Mouse (Mus musculus): ENCODE measurements around the gene Epb41l3.

Gene Epb41l3

GRCm38 (mm10) chr17:69075501-69076237 is at the start of gene Epb41l3:
Gene Epb41l3, plus strand, starts transcription at chr17:69075683.
- no peak for DNase-seq (ENCODE audit: low read depth, low spot score)

DNA sequence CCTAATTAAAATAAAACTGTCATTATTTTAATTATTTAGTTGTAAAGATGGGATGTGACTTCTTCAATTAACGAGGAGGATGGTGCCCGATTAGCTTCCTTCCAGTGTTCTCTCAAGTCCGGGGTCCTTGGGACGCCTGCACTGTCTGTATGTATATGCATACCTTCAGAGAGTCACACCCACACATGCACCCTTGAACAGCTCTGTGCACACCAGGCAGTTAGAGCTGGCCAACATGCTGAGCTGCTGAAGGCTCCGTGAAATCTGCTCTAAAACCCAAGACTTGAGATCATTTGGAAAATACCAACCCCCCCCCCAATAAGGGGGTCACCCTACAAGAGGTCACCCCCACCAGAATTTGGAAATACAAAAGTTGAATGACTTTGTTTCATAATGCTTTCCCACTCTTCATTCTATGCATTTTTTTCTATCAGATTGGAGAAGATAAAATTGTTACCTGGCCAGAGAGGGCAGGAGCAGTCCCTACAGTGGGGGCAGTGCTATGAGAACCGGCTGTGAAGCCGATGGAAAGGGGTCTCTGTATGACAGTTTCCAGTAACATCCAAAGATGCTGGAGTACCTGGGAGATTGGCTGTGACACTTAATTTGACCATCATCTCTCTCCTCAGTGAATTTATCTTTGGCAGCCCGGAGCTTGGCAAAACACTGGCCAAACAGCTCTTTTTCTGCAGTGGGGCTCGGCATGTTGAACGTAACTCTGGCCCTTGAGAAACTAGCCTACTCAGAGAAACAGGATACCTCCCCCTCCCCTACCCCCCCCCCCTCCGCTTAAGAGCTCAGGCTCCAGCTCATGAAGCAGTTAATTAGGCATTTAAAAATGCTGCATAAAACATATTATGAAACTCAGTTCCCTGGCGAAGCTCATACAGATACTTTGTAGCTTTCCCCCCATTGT is 36.5 kb upstream of the Epb41l3 start:
- DNase-seq (ENCODE audit: low read depth, low spot score): no peak

- no peak for DNase-seq (ENCODE audit: low read depth, low spot score)
These were observed 34.0 kb upstream of the Epb41l3 start for GRCm38 (mm10) chr17:69041516-69041915.

GRCm38 (mm10) chr17:69048826-69049225 is 26.7 kb upstream of the Epb41l3 start:
- DNase-seq (ENCODE audit: low read depth, low spot score): no peak

- DNase-seq (ENCODE audit: low read depth, low spot score): no peak
These were observed 21.5 kb upstream of the Epb41l3 start for GRCm38 (mm10) chr17:69054029-69054428.

- no peak for DNase-seq (ENCODE audit: low read depth, low spot score)
These were observed 15.7 kb upstream of the Epb41l3 start for GRCm38 (mm10) chr17:69059760-69060159.

- DNase-seq (ENCODE audit: low read depth, low spot score): no peak
These were observed 15.1 kb upstream of the Epb41l3 start for GRCm38 (mm10) chr17:69060388-69060787.

GRCm38 (mm10) chr17:69061883-69062745 is 13.4 kb upstream of the Epb41l3 start:
- DNase-seq (ENCODE audit: low read depth, low spot score): no peak

DNA sequence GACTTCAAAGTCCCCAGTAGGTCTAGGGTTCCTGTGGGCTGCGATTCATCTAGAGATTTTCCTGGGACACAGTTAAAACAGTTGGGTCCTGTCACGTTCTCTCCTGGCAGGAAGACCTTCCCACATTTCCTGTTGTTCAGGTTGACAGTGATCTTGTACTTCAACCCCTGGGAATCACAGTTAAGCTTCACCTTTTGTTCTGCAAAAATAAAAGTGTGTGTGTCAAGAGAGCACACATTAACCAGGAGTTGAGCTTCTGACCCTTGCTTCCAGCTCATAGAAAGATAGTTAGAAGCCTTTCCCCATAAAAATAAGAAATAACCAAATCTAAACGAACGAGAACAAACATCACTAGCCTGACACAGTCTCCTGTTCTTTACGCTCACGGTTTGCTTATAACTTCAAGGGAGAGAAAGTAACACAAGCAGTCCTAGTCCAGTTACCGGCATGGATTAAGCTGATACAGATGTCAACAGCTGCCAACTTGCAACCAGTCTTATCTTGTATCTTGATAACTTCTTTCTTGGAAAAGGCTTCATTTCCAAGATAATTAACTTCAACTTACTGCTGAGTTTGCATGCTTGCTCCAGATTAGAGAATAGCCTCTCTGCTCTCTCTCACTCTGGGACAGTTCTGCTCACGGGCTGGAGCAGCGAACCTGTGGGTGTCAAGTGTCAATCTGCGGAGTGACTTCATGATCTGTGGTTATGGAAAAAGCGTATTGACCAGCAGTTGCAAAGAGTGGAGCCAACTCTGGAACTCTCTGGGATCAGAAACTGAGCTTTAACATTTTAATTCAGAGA is 7.3 kb upstream of the Epb41l3 start:
- DNase-seq (ENCODE audit: low read depth, low spot score): no peak

DNA sequence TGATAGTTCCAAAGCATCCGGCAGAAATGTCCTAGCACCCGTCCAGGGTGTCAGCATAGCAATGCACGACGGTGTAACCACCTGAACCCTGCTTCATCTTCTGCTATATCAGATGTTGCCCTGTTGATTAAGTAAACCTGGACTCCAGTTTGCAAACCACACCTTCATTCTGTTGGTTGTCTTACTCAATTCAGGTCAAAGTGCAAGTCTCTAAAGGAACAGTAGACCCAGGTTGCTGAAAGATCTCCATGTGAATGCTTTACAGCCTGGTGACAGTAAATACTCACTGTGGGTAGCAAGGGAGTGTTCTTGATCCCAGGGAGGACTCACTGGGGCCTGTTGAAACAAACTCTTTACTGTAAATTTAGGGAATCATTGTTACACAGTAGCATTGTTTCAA is 1.4 kb upstream of the Epb41l3 start:
- no peak for DNase-seq (ENCODE audit: low read depth, low spot score)

DNA sequence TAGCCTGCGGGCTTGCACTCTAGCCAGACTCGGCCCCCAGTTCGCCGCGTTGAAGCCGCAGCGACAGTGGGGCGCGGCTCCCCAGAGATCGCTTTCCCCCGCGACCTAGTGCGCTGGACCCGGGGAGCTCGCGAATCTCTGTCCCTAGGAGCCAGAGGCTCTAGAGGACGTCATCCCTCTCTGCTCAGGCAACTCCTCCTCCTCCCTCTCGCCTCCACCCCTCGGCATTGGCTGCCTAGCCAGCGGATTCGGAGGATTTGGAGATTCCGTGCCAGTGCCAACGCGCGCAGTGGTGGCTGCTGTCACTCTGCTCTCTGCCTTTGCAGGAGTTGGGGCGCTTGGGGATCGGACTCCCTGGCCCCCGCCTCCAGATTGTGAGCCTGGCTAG is 749 bp downstream of the Epb41l3 start:
- DNase-seq (ENCODE audit: low read depth, low spot score): no peak

DNA sequence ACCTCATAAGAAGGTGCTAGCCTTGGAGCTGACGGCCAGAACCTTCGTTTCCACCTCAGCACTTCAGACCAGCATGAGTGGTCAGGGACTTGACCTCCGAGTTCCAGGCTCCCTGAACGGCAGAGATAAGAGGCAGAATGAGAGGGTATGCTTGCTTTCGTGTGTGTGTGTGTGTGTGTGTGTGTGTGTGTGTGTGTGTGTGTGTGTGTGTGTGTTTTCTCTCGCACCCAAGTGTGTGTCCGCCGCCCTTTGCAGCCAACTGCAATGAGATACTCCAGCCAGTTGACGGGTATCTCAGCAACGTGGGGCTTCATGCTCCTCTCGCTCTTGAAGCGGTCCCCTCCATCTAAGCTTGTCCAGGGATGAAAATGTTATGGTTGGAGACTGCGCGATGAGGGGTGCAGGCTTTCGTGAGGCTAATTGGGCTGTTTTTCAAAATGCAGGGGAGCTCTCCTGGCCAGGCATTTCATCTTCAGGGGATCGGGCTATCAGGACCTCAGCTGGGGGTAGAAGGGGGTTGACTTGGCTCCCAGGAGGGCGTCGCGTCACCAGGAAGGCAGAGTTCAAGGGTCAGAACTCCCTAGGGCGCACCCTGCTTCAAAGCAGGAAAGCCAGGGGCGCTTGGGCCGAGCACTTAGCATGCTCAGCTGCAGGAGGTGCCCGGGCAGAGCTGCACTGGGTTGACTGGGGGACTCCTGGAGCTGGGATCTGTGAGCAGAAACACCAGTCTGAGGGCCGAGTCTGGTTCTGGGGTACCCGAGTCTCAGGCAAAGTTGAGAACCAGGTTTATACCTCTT is 1.5 kb downstream of the Epb41l3 start:
- DNase-seq (ENCODE audit: low read depth, low spot score): no peak

- no peak for DNase-seq (ENCODE audit: low read depth, low spot score)
These were observed 2.0 kb downstream of the Epb41l3 start for GRCm38 (mm10) chr17:69077544-69077920.

DNA sequence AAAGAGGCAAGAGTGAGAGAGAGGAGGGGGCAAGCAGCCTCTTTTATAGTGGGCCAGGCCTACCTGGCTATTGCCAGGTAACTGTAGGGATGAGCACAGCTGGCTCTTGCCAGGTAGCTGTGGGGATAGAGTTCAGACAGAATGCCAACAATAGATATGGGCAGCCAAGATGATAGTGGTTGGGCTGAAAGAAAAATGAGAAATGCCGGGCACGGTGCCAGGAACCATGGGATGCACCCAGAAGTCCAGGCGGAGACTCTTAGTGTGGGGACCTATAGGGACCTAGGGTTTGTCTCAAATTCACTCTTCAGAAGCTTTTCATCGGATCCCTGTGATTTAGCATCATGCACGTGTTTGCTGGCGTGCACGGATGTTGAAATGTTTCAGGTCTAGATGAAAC is 6.8 kb downstream of the Epb41l3 start:
- DNase-seq (ENCODE audit: low read depth, low spot score): no peak

- no peak for DNase-seq (ENCODE audit: low read depth, low spot score)
These were observed 16.1 kb downstream of the Epb41l3 start for GRCm38 (mm10) chr17:69091618-69092017.

GRCm38 (mm10) chr17:69097068-69097467 is 21.6 kb downstream of the Epb41l3 start:
- DNase-seq (ENCODE audit: low read depth, low spot score): no peak

- DNase-seq (ENCODE audit: low read depth, low spot score): no peak
These were observed 22.5 kb downstream of the Epb41l3 start for GRCm38 (mm10) chr17:69097955-69098354.

DNA sequence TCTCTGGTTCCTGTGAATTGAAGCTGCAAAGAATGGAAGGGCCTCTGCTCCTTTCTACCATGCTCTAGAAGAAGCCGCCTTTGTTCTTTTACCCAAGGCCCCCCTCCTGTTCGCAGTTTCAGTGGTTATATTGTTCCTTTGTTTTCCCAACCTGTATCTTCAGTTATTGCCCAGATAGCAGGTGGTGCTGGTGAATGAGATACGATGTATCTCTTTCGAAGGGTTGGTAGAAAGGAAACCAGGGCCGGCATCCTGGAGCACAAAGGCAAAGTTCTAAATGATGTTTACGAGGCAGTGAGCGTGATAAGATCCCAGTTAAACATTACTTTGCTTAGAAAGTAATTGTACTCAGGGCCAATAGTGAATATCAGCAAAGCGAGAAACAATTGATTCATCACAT is 27.8 kb downstream of the Epb41l3 start:
- DNase-seq (ENCODE audit: low read depth, low spot score): no peak

DNA sequence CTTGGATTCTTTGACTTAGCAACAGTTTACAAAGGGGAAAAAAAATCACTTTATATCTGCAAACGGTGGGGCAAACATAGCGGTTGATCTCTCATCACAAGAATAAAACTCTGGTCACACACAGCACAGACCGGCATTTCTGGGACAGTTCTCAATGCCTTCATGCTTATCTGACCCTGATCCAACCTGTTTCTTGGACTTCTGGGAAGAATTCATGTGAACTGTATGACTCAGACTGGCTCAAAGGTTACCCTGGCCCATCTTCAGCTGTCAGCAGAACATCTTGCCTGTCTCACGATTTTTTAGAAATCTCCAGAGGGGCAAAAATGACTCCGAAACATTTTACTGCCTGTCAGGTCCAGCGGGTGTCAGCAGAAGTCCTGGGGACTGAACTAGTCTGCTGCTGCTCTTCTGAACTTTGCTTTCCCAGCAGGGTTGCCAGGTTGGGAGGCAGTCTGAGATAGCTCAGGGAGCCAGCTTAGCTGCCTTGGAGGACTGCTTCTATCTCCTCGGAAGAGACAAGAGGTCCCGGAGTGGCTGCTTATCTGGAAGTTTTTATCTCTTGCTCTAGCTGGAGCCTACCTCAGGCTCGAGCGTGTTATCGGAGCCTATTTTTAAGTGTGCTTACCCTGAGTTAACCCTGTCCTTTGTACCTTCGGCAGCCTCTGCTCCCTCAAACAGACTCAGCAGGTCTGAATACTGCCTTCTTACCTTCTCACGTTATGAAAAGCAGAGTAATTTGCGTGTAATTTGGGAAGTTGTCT is 29.7 kb downstream of the Epb41l3 start:
- no peak for DNase-seq (ENCODE audit: low read depth, low spot score)
